Mouse (Mus musculus): ENCODE data around the gene Wdr53.
"Not testable (repeated sequence)": the region's sequence is repeated elsewhere in the genome, so short reads cannot be mapped to it uniquely, and the experiment has no call there.

Wdr53 gene

DNA sequence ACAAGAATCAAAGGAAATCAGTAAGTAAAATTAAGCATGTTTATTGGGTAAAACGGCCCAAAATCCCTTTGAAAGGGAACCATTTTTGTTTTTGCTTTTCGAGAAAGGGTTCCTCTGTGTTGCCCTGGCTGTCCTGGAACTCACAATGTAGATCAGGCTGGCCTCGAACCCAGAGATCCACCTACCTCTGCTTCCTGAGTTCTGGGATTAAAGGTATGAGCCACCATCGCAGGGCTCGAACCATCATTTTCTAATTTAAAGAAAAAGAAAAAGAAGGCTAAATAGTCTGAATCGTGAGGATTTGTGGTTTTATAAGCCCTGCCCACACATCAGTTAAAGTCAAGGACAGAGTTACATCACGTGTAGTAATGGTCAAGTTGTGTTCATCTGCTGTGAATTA, 31.4 kb downstream of the Wdr53 start:
- DNase-seq (ENCODE audit: low spot score in 2 of 2) = no peak

DNA sequence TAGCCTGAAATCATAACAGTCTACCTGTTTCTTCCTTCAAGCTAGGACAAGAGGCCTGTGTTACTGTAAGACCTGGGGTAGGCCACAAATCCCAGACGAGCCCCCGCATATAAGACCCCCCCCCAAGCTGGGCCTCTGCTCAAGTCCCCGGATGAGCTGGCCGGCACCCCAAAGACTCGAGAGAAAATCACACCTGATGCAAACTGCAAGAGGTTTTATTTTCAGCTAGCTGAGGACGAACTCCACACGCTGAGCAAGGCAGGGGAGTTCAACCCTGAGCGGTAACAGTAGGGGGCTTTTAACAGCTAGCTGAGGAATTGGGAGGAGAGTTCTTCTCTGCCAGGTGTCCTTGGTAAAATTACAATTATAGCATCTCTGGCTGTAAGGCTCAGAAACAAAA, 33.2 kb downstream of the Wdr53 start:
- no peak for DNase-seq (ENCODE audit: low spot score in 2 of 2)

- DNase-seq (ENCODE audit: low spot score in 2 of 2) = no peak
These were observed 35.6 kb downstream of the Wdr53 start for GRCm38 (mm10) chr16:32282608-32283007.

DNA sequence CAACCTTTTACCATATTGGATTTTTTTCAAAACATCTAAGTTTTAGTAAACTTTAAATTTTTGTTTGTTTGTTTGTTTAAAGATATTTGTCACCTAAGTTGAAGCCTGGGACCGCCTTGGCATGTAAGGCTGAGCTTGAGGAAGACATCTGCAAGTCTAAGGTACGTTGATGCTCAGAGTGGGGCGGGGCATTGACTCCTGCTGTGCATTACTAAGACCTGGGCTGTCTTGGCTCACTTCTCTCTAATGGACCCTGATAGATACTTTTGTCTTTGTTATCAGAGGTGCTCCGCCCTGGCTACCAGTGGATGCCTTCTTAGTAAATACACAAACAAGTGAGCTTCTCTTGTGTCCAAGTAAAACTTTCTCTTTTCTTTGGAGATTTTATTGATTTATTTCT, 44.8 kb downstream of the Wdr53 start:
- no peak for DNase-seq (ENCODE audit: low spot score in 2 of 2)

DNA sequence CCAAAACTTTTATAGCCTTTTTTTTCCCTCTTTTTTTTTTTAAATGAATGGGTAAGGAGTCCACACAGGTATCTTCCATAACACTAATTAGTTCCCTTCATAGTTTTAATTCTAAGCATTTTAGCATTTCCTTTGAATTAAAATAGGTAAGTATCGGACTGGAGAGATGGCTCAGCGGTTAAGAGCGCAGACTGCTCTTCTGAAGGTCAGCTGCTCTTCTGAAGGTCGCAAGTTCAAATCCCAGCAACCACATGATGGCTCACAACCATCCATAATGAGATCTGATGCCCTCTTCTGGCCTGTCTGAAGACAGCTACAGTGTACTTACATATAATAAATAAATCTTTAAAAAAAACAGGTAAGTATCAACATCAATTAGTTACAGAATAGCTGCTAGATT, 52.6 kb downstream of the Wdr53 start:
- not testable (repeated sequence) for DNase-seq (ENCODE audit: low spot score in 2 of 2)

DNA sequence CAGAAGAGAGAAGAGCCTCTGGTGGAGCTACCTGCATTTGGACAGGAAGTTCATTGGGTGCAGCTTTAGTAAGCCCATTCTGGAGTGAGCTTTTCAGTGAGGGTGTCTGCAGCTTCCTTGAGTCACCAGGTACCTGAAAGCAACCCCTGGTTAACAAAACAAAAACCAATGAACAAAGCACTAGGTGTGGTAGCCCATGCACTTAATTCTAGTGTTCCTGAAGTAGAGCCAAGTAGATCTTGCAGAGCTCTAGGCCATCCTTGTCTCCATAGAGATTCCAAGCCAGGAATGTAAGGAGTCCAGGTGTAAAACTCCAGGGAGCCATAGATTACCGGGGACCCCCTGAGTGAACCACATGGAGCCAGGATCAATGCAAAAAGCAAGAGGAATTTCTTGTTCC, 56.0 kb downstream of the Wdr53 start:
- no peak for DNase-seq (ENCODE audit: low spot score in 2 of 2)

- no peak for DNase-seq (ENCODE audit: low spot score in 2 of 2)
These were observed 56.9 kb downstream of the Wdr53 start for GRCm38 (mm10) chr16:32303886-32304285.

Data from right cerebral cortex, adult 2 months (tissue).